Mouse (Mus musculus): ENCODE results near the gene Tmem150b. TPM values are rescaled to one million over a fixed set of nuclear protein-coding genes. Genes with fewer than 3 reads are reported as not detected.

The Tmem150b gene
- polyA plus RNA-seq (2012; fragmentation: generic; extraction: Trizol) = 0.04 TPM

DNA sequence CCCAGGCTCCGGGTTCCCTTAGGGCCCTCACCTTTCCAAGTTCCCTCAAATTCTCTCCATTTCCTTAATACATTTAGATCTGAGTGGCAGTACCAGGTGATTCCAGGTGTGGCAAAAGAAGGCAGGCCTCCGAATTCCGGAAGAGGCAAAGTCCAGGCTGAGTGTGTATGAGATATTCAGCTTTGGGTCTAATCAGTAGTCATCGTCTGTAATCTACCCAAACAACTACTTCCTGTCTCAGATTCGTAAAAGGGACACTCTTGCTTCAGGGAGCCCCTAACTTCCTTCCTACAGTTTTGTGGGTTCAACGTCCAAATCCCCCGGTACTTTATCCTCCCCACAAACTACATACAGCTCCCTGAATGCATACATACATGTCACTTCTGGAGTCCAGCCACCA, at the start of gene Tmem150b:
Tmem150b (minus strand) TSS at position 81 of the 400 bp plus-strand sequence.
- Histone ChIP-seq H3K4me2 (ENCODE audit: low read depth) (no peak within 1 kb of the TSS), H3K27me3 (ENCODE audit: control insufficient read depth, insufficient read depth, insufficient read length) (no peaks in the 10 kb centered on the region), H3K4me3 (no peak within 1 kb of the TSS), H3K79me2 (ENCODE audit: control insufficient read depth, insufficient read depth) (no peaks in the 10 kb centered on the region), H3ac (ENCODE audit: control insufficient read depth, insufficient read length) (no peak within 1 kb of the TSS), H3K36me3 (ENCODE audit: control insufficient read depth, insufficient read depth) (no peaks in the 10 kb centered on the region)
- TF ChIP-seq SRF (IDR thresholded peaks at IDR 0.05; ENCODE audit: control insufficient read depth, insufficient read length, low read depth) (no peak), USF1 (IDR thresholded peaks at IDR 0.05; ENCODE audit: low read depth) (no peak), POLR2A (IDR thresholded peaks at IDR 0.05; ENCODE audit: insufficient read length, low read depth) (no peak), MYOD1 (IDR thresholded peaks at IDR 0.05; ENCODE audit: control insufficient read depth in 1 of 3, insufficient read length in 2 of 3, low read depth in 2 of 3) (no peak), MYOG (IDR thresholded peaks at IDR 0.05; ENCODE audit: control insufficient read depth in 1 of 3, insufficient read depth in 1 of 3, insufficient read length in 2 of 3, low read depth in 2 of 3) (no peak), TCF12 (IDR thresholded peaks at IDR 0.05; ENCODE audit: insufficient read depth, poor library complexity, severe bottlenecking) (no peak), MAX (IDR thresholded peaks at IDR 0.05; ENCODE audit: low read depth) (no peak), POLR2AphosphoS2 (IDR thresholded peaks at IDR 0.05; ENCODE audit: insufficient read length, low read depth) (no peak)

DNA sequence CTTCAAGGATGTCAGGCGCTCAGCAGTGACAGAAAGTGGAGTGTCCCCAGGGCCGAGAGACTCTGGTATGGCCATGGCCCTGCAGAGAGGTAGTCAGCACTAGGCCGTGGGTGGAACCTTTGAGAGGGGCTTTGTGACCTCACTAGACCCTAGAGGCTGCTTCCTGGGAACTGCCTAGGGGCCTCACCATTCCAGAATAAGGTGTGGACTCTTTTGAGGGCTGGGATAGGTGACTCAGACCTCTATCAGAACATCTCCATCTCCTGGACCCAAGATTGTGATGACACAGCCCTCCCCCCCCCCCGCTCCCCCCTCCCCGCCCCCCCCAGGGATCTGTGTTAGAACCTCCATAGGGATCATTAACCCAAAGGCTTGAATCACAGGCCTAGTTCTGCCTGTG, 46.2 kb upstream of the Tmem150b start, which contains the start of gene Fam71e2:
Fam71e2 (minus strand) TSS at position 101 of the 400 bp plus-strand sequence.
- TF ChIP-seq MYOG (IDR thresholded peaks at IDR 0.05; ENCODE audit: control insufficient read depth in 1 of 3, insufficient read depth in 1 of 3, insufficient read length in 2 of 3, low read depth in 2 of 3) = no peak
- TF ChIP-seq E2F4 (IDR thresholded peaks at IDR 0.05; ENCODE audit: insufficient read depth) = no peak
- no peak for TF ChIP-seq MYOD1 (IDR thresholded peaks at IDR 0.05; ENCODE audit: control insufficient read depth in 1 of 3, insufficient read length in 2 of 3, low read depth in 2 of 3)
- TF ChIP-seq POLR2AphosphoS2 (IDR thresholded peaks at IDR 0.05; ENCODE audit: insufficient read length, low read depth) = no peak
- no peak for TF ChIP-seq CEBPB (IDR thresholded peaks at IDR 0.05; ENCODE audit: insufficient read depth, poor library complexity, severe bottlenecking)
- TF ChIP-seq TCF3 (IDR thresholded peaks at IDR 0.05; ENCODE audit: insufficient read length, low read depth) = no peak
- TF ChIP-seq REST (IDR thresholded peaks at IDR 0.05; ENCODE audit: insufficient read depth, insufficient read length) = no peak
- no peak for TF ChIP-seq MAX (IDR thresholded peaks at IDR 0.05; ENCODE audit: low read depth)
- TF ChIP-seq SRF (IDR thresholded peaks at IDR 0.05; ENCODE audit: control insufficient read depth, insufficient read length, low read depth) = no peak
- no peak for TF ChIP-seq TCF12 (IDR thresholded peaks at IDR 0.05; ENCODE audit: insufficient read depth, poor library complexity, severe bottlenecking)
- no peak for TF ChIP-seq POLR2A (IDR thresholded peaks at IDR 0.05; ENCODE audit: insufficient read length, low read depth)
- TF ChIP-seq USF1 (IDR thresholded peaks at IDR 0.05; ENCODE audit: low read depth) = no peak
- Histone ChIP-seq H3K79me2 (ENCODE audit: control insufficient read depth, insufficient read depth) (no peaks in the 10 kb centered on the region), H3K36me3 (ENCODE audit: control insufficient read depth, insufficient read depth) (no peaks in the 10 kb centered on the region), H3K4me3 (no peak within 1 kb of the TSS), H3K4me2 (ENCODE audit: low read depth) (no peak within 1 kb of the TSS), H3ac (ENCODE audit: control insufficient read depth, insufficient read length) (no peak within 1 kb of the TSS), H3K27me3 (ENCODE audit: control insufficient read depth, insufficient read depth, insufficient read length) (peaks cover 4% of the 10 kb centered on the region)

DNA sequence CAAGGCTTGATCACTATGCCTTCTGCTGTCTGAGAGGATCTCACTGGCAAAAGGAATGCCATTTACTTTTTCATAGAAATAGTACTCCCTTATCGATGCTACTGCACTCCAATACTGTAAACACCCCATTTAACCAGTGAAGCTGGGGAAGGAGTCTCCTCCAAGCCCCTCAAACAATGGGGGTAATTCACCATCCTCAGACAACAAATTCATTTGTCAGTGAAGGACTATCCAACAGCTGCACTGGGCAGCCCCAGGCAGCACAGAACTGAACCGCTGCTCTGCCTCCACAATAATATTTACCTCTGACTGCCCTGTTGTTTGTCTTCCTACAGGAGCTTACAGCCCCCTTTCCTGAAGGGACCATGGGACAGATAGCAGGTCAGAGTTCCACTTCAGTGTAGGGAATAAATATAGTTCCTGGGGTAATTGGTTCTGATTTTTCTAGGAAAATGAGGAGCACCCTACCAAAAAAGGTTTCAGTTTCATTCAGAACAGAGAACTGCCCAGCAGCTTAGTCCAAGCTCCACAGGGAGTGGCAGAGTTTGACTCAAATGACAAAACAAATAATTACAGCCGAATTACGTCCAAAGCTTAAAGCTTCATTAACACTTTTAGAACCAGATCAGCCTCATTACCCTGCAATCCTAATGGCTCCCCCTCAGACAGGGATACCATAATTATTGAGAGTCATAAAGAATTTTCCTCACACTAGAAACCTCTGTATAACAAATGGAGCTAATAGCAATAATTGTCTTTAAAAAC, 40.1 kb upstream of the Tmem150b start:
- H3K4me2 ChIP-seq (ENCODE audit: low read depth) = peak overlapping the region; percentile 69
- H3K4me3 ChIP-seq = no peak overlapping the region
- H3K27me3 ChIP-seq (ENCODE audit: control insufficient read depth, insufficient read depth, insufficient read length) = peaks cover 4% of the 10 kb centered on the region
- H3K36me3 ChIP-seq (ENCODE audit: control insufficient read depth, insufficient read depth) = no peaks in the 10 kb centered on the region
- TF ChIP-seq E2F4 (IDR thresholded peaks at IDR 0.05; ENCODE audit: insufficient read depth) (no peak), USF1 (IDR thresholded peaks at IDR 0.05; ENCODE audit: low read depth) (no peak), REST (IDR thresholded peaks at IDR 0.05; ENCODE audit: insufficient read depth, insufficient read length) (no peak), POLR2AphosphoS2 (IDR thresholded peaks at IDR 0.05; ENCODE audit: insufficient read length, low read depth) (no peak), MYOG (IDR thresholded peaks at IDR 0.05; ENCODE audit: control insufficient read depth in 1 of 3, insufficient read depth in 1 of 3, insufficient read length in 2 of 3, low read depth in 2 of 3) (no peak), MAX (IDR thresholded peaks at IDR 0.05; ENCODE audit: low read depth) (no peak), TCF3 (IDR thresholded peaks at IDR 0.05; ENCODE audit: insufficient read length, low read depth) (no peak), POLR2A (IDR thresholded peaks at IDR 0.05; ENCODE audit: insufficient read length, low read depth) (no peak), MYOD1 (IDR thresholded peaks at IDR 0.05; ENCODE audit: control insufficient read depth in 1 of 3, insufficient read length in 2 of 3, low read depth in 2 of 3) (no peak), TCF12 (IDR thresholded peaks at IDR 0.05; ENCODE audit: insufficient read depth, poor library complexity, severe bottlenecking) (no peak), SRF (IDR thresholded peaks at IDR 0.05; ENCODE audit: control insufficient read depth, insufficient read length, low read depth) (no peak), CEBPB (IDR thresholded peaks at IDR 0.05; ENCODE audit: insufficient read depth, poor library complexity, severe bottlenecking) (no peak)
- H3ac ChIP-seq (ENCODE audit: control insufficient read depth, insufficient read length) = no peak overlapping the region
- no peaks in the 10 kb centered on the region for H3K79me2 ChIP-seq (ENCODE audit: control insufficient read depth, insufficient read depth)

DNA sequence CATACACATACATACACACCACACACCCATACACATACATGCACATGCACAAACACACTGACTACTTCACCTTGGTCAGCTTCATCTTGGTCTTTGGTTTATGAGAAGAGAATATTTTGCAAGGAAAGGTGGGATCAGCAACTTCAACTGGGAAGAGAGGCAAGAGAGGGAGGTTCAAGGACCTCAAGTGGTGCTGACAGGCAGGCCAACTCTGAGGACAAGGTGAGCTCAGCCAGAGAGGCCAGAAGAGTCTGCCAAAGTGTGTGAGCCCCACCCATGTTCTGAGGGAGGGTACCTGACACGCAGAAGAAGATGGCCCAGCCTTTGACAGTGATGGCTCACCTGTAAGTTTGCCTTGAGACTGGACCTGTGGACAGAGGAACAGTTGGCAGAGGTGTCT, 34.6 kb upstream of the Tmem150b start:
- H3ac ChIP-seq (ENCODE audit: control insufficient read depth, insufficient read length) = no peak overlapping the region
- H3K27me3 ChIP-seq (ENCODE audit: control insufficient read depth, insufficient read depth, insufficient read length) = no peaks in the 10 kb centered on the region
- no peak overlapping the region for H3K4me3 ChIP-seq
- no peak overlapping the region for H3K4me2 ChIP-seq (ENCODE audit: low read depth)
- no peaks in the 10 kb centered on the region for H3K36me3 ChIP-seq (ENCODE audit: control insufficient read depth, insufficient read depth)
- TF ChIP-seq MAX (IDR thresholded peaks at IDR 0.05; ENCODE audit: low read depth) (no peak), USF1 (IDR thresholded peaks at IDR 0.05; ENCODE audit: low read depth) (no peak), TCF3 (IDR thresholded peaks at IDR 0.05; ENCODE audit: insufficient read length, low read depth) (no peak), POLR2AphosphoS2 (IDR thresholded peaks at IDR 0.05; ENCODE audit: insufficient read length, low read depth) (no peak), MYOD1 (IDR thresholded peaks at IDR 0.05; ENCODE audit: control insufficient read depth in 1 of 3, insufficient read length in 2 of 3, low read depth in 2 of 3) (no peak), POLR2A (IDR thresholded peaks at IDR 0.05; ENCODE audit: insufficient read length, low read depth) (no peak), REST (IDR thresholded peaks at IDR 0.05; ENCODE audit: insufficient read depth, insufficient read length) (no peak), TCF12 (IDR thresholded peaks at IDR 0.05; ENCODE audit: insufficient read depth, poor library complexity, severe bottlenecking) (no peak), CEBPB (IDR thresholded peaks at IDR 0.05; ENCODE audit: insufficient read depth, poor library complexity, severe bottlenecking) (no peak), E2F4 (IDR thresholded peaks at IDR 0.05; ENCODE audit: insufficient read depth) (no peak), SRF (IDR thresholded peaks at IDR 0.05; ENCODE audit: control insufficient read depth, insufficient read length, low read depth) (no peak), MYOG (IDR thresholded peaks at IDR 0.05; ENCODE audit: control insufficient read depth in 1 of 3, insufficient read depth in 1 of 3, insufficient read length in 2 of 3, low read depth in 2 of 3) (no peak)
- H3K79me2 ChIP-seq (ENCODE audit: control insufficient read depth, insufficient read depth) = no peaks in the 10 kb centered on the region
